Mouse (Mus musculus) cerebellum, adult 9-11 months (tissue): ENCODE measurements around the gene Itga3.

Source experiments
- DNase-seq: peaks from one replicate; pipeline ENCODE4 v3.0.0; 2022

Gene Itga3

GRCm38 (mm10) chr11:95070140-95071107 is 6.2 kb downstream of the Itga3 start:
- DNase-seq, result no peak

- DNase-seq, result no peak
Measured at GRCm38 (mm10) chr11:95069226-95069957, 7.2 kb downstream of the Itga3 start.

GRCm38 (mm10) chr11:95056768-95057501 is 19.7 kb downstream of the Itga3 start:
- DNase-seq, result no peak

GRCm38 (mm10) chr11:95053062-95053461 is 23.5 kb downstream of the Itga3 start:
- DNase-seq, result no peak

- DNase-seq, result peak; percentile 73
Measured at GRCm38 (mm10) chr11:95046980-95047680, 29.5 kb downstream of the Itga3 start.

- DNase-seq, result peak; percentile 59
Measured at GRCm38 (mm10) chr11:95044185-95044870, 32.3 kb downstream of the Itga3 start.

- peak; percentile 52 for DNase-seq
Measured at GRCm38 (mm10) chr11:95043608-95044007, 33.0 kb downstream of the Itga3 start.

- peak; percentile 70 for DNase-seq
Measured at GRCm38 (mm10) chr11:95043060-95043459, 33.5 kb downstream of the Itga3 start.

GRCm38 (mm10) chr11:95042096-95042495 is 34.5 kb downstream of the Itga3 start:
- DNase-seq, result peak; percentile 90

- peak; percentile 99 for DNase-seq
Measured at GRCm38 (mm10) chr11:95041139-95041609, 35.4 kb downstream of the Itga3 start, which contains the start of gene Pdk2. Gene Pdk2, minus strand, starts transcription at chr11:95041354.

- DNase-seq, result peak; percentile 93
Measured at GRCm38 (mm10) chr11:95040491-95041138, 36.0 kb downstream of the Itga3 start.

- peak; percentile 90 for DNase-seq
Measured at GRCm38 (mm10) chr11:95039766-95040165, 36.8 kb downstream of the Itga3 start.

- peak; percentile 75 for DNase-seq
Measured at GRCm38 (mm10) chr11:95038818-95039655, 37.6 kb downstream of the Itga3 start.

- peak; percentile 68 for DNase-seq
Measured at GRCm38 (mm10) chr11:95038156-95038817, 38.3 kb downstream of the Itga3 start.

- peak; percentile 93 for DNase-seq
Measured at GRCm38 (mm10) chr11:95037306-95037705, 39.3 kb downstream of the Itga3 start.

GRCm38 (mm10) chr11:95036521-95036920 is 40.1 kb downstream of the Itga3 start:
- peak; percentile 59 for DNase-seq

- no peak for DNase-seq
Measured at GRCm38 (mm10) chr11:95034902-95035301, 41.7 kb downstream of the Itga3 start.

GRCm38 (mm10) chr11:95033617-95034016 is 43.0 kb downstream of the Itga3 start:
- DNase-seq, result peak; percentile 41

- DNase-seq, result peak; percentile 41
Measured at GRCm38 (mm10) chr11:95032945-95033344, 43.7 kb downstream of the Itga3 start.
